In genomic region chr10:41953528-41953864, GRCm38 (mm10) we compare ENCODE assay signal across 32 mouse cellular contexts.
A peak's percentile ranks its signal among the peaks of the same experiment; 100 is the strongest.
DNase-seq lines count a peak whose midpoint lies in the region; ATAC-seq and TF ChIP-seq lines count a peak whose summit lies in the region.
"Had no signal": no experiment of that assay in that cellular context is flagged by ENCODE, and none has a peak within 500 bp of the region (broad histone marks: within the 10 kb centered on the region; RNA-seq: fewer than 3 reads in every experiment).

No protein-coding gene starts in this region.

- ATAC-seq in intestine, embryonic 14.5 days (replicated peaks; ENCODE audit: low FRiP score, low TSS enrichment, low read depth), result 0 out of 2 replicates have a peak, but pooled peaks have one; percentile 32
- ATAC-seq in intestine, embryonic 15.5 days, result no peak
- peak; percentile 40; the same call in 1 of the 2 replicates for ATAC-seq in monocyte, adult 5-6 weeks (replicated peaks; ENCODE audit: insufficient number of reproducible peaks, low FRiP score, low TSS enrichment, poor library complexity, severe bottlenecking)
- ATAC-seq in kidney, embryonic 16.5 days (ENCODE audit: low FRiP score, low TSS enrichment), result no peak
- no peak for ATAC-seq in forebrain, embryonic 15.5 days (replicated peaks)
- ATAC-seq: activated CD4-positive, CD25-positive, alpha-beta regulatory T cell, adult 4 months; forebrain, embryonic 16.5 days; hindbrain, postnatal 0 days; inflammation-experienced regulatory T-cells, adult 6 months had no signal

- H3K4me1 ChIP-seq in intestine, embryonic 14.5 days (replicated peaks; ENCODE audit: control insufficient read depth, insufficient read depth, low read length), result no peaks in the 10 kb centered on the region
- H3K4me1 ChIP-seq in intestine, embryonic 15.5 days (replicated peaks), result no peaks in the 10 kb centered on the region
- H3K4me1 ChIP-seq in MEL (ENCODE audit: control insufficient read depth in 1 of 2, insufficient read depth in 2 of 2, low read length in 2 of 2), result peaks cover 6 to 11% of the 10 kb centered on the region in 2 experiments
- no peaks in the 10 kb centered on the region for H3K4me1 ChIP-seq in kidney, embryonic 16.5 days (ENCODE audit: insufficient read depth, low read length)
- H3K4me1 ChIP-seq in forebrain, embryonic 15.5 days, result peaks cover 5% of the 10 kb centered on the region; the same call in 1 of the 2 replicates
- H3K4me1 ChIP-seq: embryonic facial prominence, embryonic 10.5 days; forebrain, embryonic 12.5 days; heart, embryonic 12.5 days; heart, embryonic 15.5 days had no signal

- no peak for DNase-seq in intestine, embryonic 14.5 days (ENCODE audit: low spot score)
- peak; percentile 59 for DNase-seq in MEL (ENCODE audit: low read depth, low spot score)
- DNase-seq in splenic B cell, adult 2 months (ENCODE audit: low read depth, low spot score), result peak; percentile 15
- no peak for DNase-seq in right cerebral cortex, postnatal 36 days (ENCODE audit: low spot score in 2 of 2)
- DNase-seq: adrenal gland, adult 8-10 months; adrenal gland, postnatal 25 days; B cell, adult 2 months; cerebellum, adult 11-12 months; cerebellum, adult 8-10 months; cerebellum, postnatal 10 days; cerebellum, postnatal 36 days; embryo, embryonic 11 days; gastrocnemius, postnatal 10 days; gastrocnemius, postnatal 36 days; heart, postnatal 14 days; heart, postnatal 4 days; kidney, adult 11 months had no signal

- 90% methylated on average over 5 of the region's 5 CpGs for WGBS in intestine, embryonic 14.5 days
- WGBS in intestine, embryonic 15.5 days, result 89% methylated on average over 5 of the region's 5 CpGs
- WGBS in kidney, embryonic 16.5 days, result 93% methylated on average over 5 of the region's 5 CpGs
- WGBS in forebrain, embryonic 15.5 days, result 93% methylated on average over 5 of the region's 5 CpGs

- no peaks in the 10 kb centered on the region for H3K9me3 ChIP-seq in intestine, embryonic 14.5 days (ENCODE audit: control insufficient read depth, low read length)
- no peaks in the 10 kb centered on the region for H3K9me3 ChIP-seq in intestine, embryonic 15.5 days
- no peaks in the 10 kb centered on the region for H3K9me3 ChIP-seq in MEL (replicated peaks; ENCODE audit: insufficient read depth, low read length)
- H3K9me3 ChIP-seq in kidney, embryonic 16.5 days (ENCODE audit: low read length), result no peaks in the 10 kb centered on the region; the same call in 1 of the 2 replicates
- no peaks in the 10 kb centered on the region for H3K9me3 ChIP-seq in forebrain, embryonic 15.5 days
- H3K9me3 ChIP-seq: embryonic facial prominence, embryonic 10.5 days; embryonic facial prominence, embryonic 13.5 days; forebrain, embryonic 12.5 days; heart, embryonic 12.5 days; heart, embryonic 15.5 days had no signal

- no peaks in the 10 kb centered on the region for H3K27me3 ChIP-seq in intestine, embryonic 14.5 days (replicated peaks; ENCODE audit: control insufficient read depth, insufficient read depth, low read length)
- H3K27me3 ChIP-seq in intestine, embryonic 15.5 days (replicated peaks), result no peaks in the 10 kb centered on the region
- no peaks in the 10 kb centered on the region for H3K27me3 ChIP-seq in MEL (ENCODE audit: control insufficient read depth in 1 of 2, insufficient read depth in 2 of 2, low read length in 2 of 2)
- no peaks in the 10 kb centered on the region for H3K27me3 ChIP-seq in splenic B cell, adult 2 months (ENCODE audit: control insufficient read depth, insufficient read depth, low read length, poor library complexity, severe bottlenecking)
- no peaks in the 10 kb centered on the region for H3K27me3 ChIP-seq in kidney, embryonic 16.5 days (ENCODE audit: insufficient read depth, low read length)
- no peaks in the 10 kb centered on the region for H3K27me3 ChIP-seq in forebrain, embryonic 15.5 days
- H3K27me3 ChIP-seq: embryonic facial prominence, embryonic 13.5 days; forebrain, embryonic 12.5 days; heart, embryonic 12.5 days; heart, embryonic 15.5 days had no signal

- H3K79me2 ChIP-seq in MEL (ENCODE audit: control insufficient read depth, insufficient read depth, low read length, poor library complexity), result no peaks in the 10 kb centered on the region

- no peak for TF ChIP-seq RAD21 in MEL (IDR thresholded peaks at IDR 0.05; ENCODE audit: low read depth, low read length)

- no peaks in the 10 kb centered on the region for H3K36me3 ChIP-seq in intestine, embryonic 14.5 days (ENCODE audit: control insufficient read depth, insufficient read depth, low read length)
- H3K36me3 ChIP-seq in intestine, embryonic 15.5 days, result no peaks in the 10 kb centered on the region
- peaks cover 0 to 5% of the 10 kb centered on the region in 2 experiments; a peak in 2 of 4 replicates for H3K36me3 ChIP-seq in MEL (ENCODE audit: control insufficient read depth in 1 of 2, insufficient read depth in 2 of 2, low read length in 2 of 2)
- no peaks in the 10 kb centered on the region for H3K36me3 ChIP-seq in splenic B cell, adult 2 months (ENCODE audit: control insufficient read depth, insufficient read depth, low read length, poor library complexity, severe bottlenecking)
- H3K36me3 ChIP-seq in kidney, embryonic 16.5 days (ENCODE audit: insufficient read depth, low read length), result no peaks in the 10 kb centered on the region
- H3K36me3 ChIP-seq in forebrain, embryonic 15.5 days, result 0 out of 2 replicates have a peak, but pooled peaks cover 2% of the 10 kb centered on the region
- H3K36me3 ChIP-seq: embryonic facial prominence, embryonic 10.5 days; embryonic facial prominence, embryonic 13.5 days; forebrain, embryonic 12.5 days; heart, embryonic 12.5 days; heart, embryonic 15.5 days had no signal

- no peak overlapping the region for H3K4me2 ChIP-seq in intestine, embryonic 14.5 days (ENCODE audit: low read length)
- no peak overlapping the region for H3K4me2 ChIP-seq in intestine, embryonic 15.5 days (replicated peaks)
- H3K4me2 ChIP-seq in kidney, embryonic 16.5 days (replicated peaks; ENCODE audit: low read depth, low read length), result no peak overlapping the region
- no peak overlapping the region for H3K4me2 ChIP-seq in forebrain, embryonic 15.5 days (replicated peaks)
- H3K4me2 ChIP-seq: embryonic facial prominence, embryonic 13.5 days; forebrain, embryonic 12.5 days; heart, embryonic 12.5 days; heart, embryonic 15.5 days; hindbrain, embryonic 14.5 days had no signal

- H3K9ac ChIP-seq in intestine, embryonic 14.5 days (ENCODE audit: low read length), result no peak overlapping the region
- H3K9ac ChIP-seq in intestine, embryonic 15.5 days, result no peak overlapping the region
- peak overlapping the region; percentile 70 for H3K9ac ChIP-seq in MEL (ENCODE audit: control insufficient read depth, low read depth, low read length, poor library complexity, severe bottlenecking)
- no peak overlapping the region for H3K9ac ChIP-seq in kidney, embryonic 16.5 days (replicated peaks; ENCODE audit: low read length)
- H3K9ac ChIP-seq in forebrain, embryonic 15.5 days (replicated peaks), result no peak overlapping the region
- H3K9ac ChIP-seq: embryonic facial prominence, embryonic 13.5 days; forebrain, embryonic 12.5 days; heart, embryonic 12.5 days; heart, embryonic 15.5 days; hindbrain, embryonic 14.5 days had no signal

- H3K4me3 ChIP-seq in intestine, embryonic 14.5 days (ENCODE audit: low read depth, low read length), result no peak overlapping the region
- no peak overlapping the region for H3K4me3 ChIP-seq in intestine, embryonic 15.5 days (replicated peaks)
- H3K4me3 ChIP-seq in MEL (ENCODE audit: control insufficient read depth in 1 of 2, insufficient read depth in 1 of 2, low read depth in 2 of 2, low read length in 2 of 2), result peak overlapping the region; percentile 62 to 82
- H3K4me3 ChIP-seq in kidney, embryonic 16.5 days (ENCODE audit: low read length), result no peak overlapping the region
- H3K4me3 ChIP-seq in forebrain, embryonic 15.5 days, result no peak overlapping the region
- H3K4me3 ChIP-seq: embryonic facial prominence, embryonic 10.5 days; embryonic facial prominence, embryonic 13.5 days; erythroblast, embryonic 14.5 days; forebrain, embryonic 12.5 days; heart, embryonic 12.5 days; heart, embryonic 15.5 days had no signal

- peak in 1 of 2 experiments; percentile 78; a peak in 3 of 4 replicates for TF ChIP-seq EP300 in MEL (IDR thresholded peaks at IDR 0.05; ENCODE audit: low read depth in 1 of 2, low read length in 2 of 2)

- 0 out of 4 replicates have a peak, but pooled peaks of 1 of the 2 experiments have one; percentile 28 for TF ChIP-seq POLR2A in MEL (IDR thresholded peaks at IDR 0.05; ENCODE audit: control insufficient read depth in 1 of 2, insufficient read depth in 1 of 2, low read depth in 1 of 2, low read length in 2 of 2, poor library complexity in 1 of 2)

- H3K27ac ChIP-seq in intestine, embryonic 14.5 days (ENCODE audit: low read depth), result no peak overlapping the region
- H3K27ac ChIP-seq in intestine, embryonic 15.5 days, result no peak overlapping the region
- peak overlapping the region; percentile 82 for H3K27ac ChIP-seq in MEL (ENCODE audit: control insufficient read depth, low read depth, low read length)
- no peak overlapping the region for H3K27ac ChIP-seq in kidney, embryonic 16.5 days (ENCODE audit: low read length)
- H3K27ac ChIP-seq in forebrain, embryonic 15.5 days (replicated peaks), result no peak overlapping the region
- H3K27ac ChIP-seq: embryonic facial prominence, embryonic 10.5 days; embryonic facial prominence, embryonic 13.5 days; forebrain, embryonic 12.5 days; heart, embryonic 15.5 days; hindbrain, embryonic 14.5 days; hindbrain, postnatal 0 days had no signal

- no peak for TF ChIP-seq CTCF in MEL (IDR thresholded peaks at IDR 0.05 in 2 of 3, conservative IDR thresholded peaks at IDR 0.05 in 1 of 3; ENCODE audit: control insufficient read depth in 1 of 3, insufficient read depth in 1 of 3, low read depth in 2 of 3, low read length in 3 of 3, poor library complexity in 1 of 3, severe bottlenecking in 1 of 3)

TF ChIP-seq in MEL, 35 proteins besides CTCF, POLR2A, EP300 and RAD21 (continues in another document):
- TF ChIP-seq TBP (IDR thresholded peaks at IDR 0.05; ENCODE audit: low read depth, low read length), result no peak
- TF ChIP-seq ZC3H11A (IDR thresholded peaks at IDR 0.05; ENCODE audit: low read depth, low read length), result 0 out of 2 replicates have a peak, but pooled peaks have one; percentile 21
- TF ChIP-seq POLR2AphosphoS2 (IDR thresholded peaks at IDR 0.05; ENCODE audit: low read length), result 0 out of 2 replicates have a peak, but pooled peaks have one; percentile 13
- no peak for TF ChIP-seq JUND (IDR thresholded peaks at IDR 0.05; ENCODE audit: low read depth, low read length)
- peak; percentile 47; the same call in 1 of the 2 replicates for TF ChIP-seq BHLHE40 (IDR thresholded peaks at IDR 0.05; ENCODE audit: borderline replicate concordance, low read depth, low read length)
- TF ChIP-seq TCF12 (IDR thresholded peaks at IDR 0.05; ENCODE audit: low read depth, low read length), result peak; percentile 77
- 0 out of 2 replicates have a peak, but pooled peaks have one; percentile 10 for TF ChIP-seq RCOR1 (IDR thresholded peaks at IDR 0.05; ENCODE audit: low read depth, low read length)
- 0 out of 2 replicates have a peak, but pooled peaks have one; percentile 36 for TF ChIP-seq ZKSCAN1 (IDR thresholded peaks at IDR 0.05; ENCODE audit: low read depth, low read length)
- TF ChIP-seq E2F4 (IDR thresholded peaks at IDR 0.05; ENCODE audit: borderline replicate concordance, low read depth, low read length), result no peak
- TF ChIP-seq GATA1 (IDR thresholded peaks at IDR 0.05; ENCODE audit: low read depth, low read length), result peak; percentile 80

Comparison
In these comparisons a context has a peak if more than half of its experiments do, and no peak if none do; other contexts are left out.
1. ATAC-seq: peak in intestine, embryonic 14.5 days (single experiment) and monocyte, adult 5-6 weeks (single experiment); none in intestine, embryonic 15.5 days (single experiment), kidney, embryonic 16.5 days (single experiment) and forebrain, embryonic 15.5 days (single experiment).
2. DNase-seq: peak in MEL (single experiment) and splenic B cell, adult 2 months (single experiment); none in intestine, embryonic 14.5 days (single experiment) and right cerebral cortex, postnatal 36 days (0 of 2).
3. H3K4me3 ChIP-seq: peak in MEL (2 of 2); none in intestine, embryonic 14.5 days (single experiment), intestine, embryonic 15.5 days (single experiment), kidney, embryonic 16.5 days (single experiment) and forebrain, embryonic 15.5 days (single experiment).